Mouse (Mus musculus) activated CD4-positive, CD25-positive, alpha-beta regulatory T cell, adult 4 months (primary cell): ENCODE measurements around the gene Olfr1055. TPM values are rescaled to one million over a fixed set of nuclear protein-coding genes. Genes with fewer than 3 reads are reported as not detected.
"Not testable (repeated sequence)": the region's sequence is repeated elsewhere in the genome, so short reads cannot be mapped to it uniquely, and the experiment has no call there.

ENCODE experiments used
- ATAC-seq: one replicate; pipeline ENCODE4 v1.8.0; 2017
- polyA plus RNA-seq, 2 experiments: library from polyadenylated mRNA; unstranded; fragments of 100-300 nt; shearing (Covaris generic); gene quantifications; one replicate each; pipeline ENCODE4 v1.2.1; 2017

Gene Olfr1055
- not detected for polyA plus RNA-seq

DNA sequence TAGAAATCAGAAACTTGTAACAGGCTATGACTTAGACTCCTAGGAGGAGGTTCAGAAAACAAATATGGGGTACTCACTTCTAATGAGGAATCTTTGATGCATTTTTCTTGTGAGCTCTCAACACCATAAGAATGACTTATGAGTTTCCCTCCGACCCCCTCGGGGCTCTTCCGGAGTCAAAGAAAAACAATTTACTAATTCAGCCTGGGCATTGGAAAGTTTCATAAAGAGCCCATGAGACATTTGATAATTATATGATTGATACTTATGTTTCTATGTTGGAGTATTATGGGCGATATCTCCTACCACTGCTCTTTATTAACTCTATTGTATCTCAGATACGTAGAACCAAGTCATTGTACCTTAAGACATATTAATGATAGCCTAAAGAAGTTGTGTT is at the start of gene Olfr1055:
Gene Olfr1055 (minus strand): TSS at position 101 of the 400 bp plus-strand sequence.
- ATAC-seq: no peak

GRCm38 (mm10) chr2:86395114-86395513 is 45.0 kb upstream of the Olfr1055 start:
- ATAC-seq: no peak

GRCm38 (mm10) chr2:86388461-86388860 is 38.4 kb upstream of the Olfr1055 start, which contains the start of gene Olfr1058:
Gene Olfr1058, minus strand, starts transcription at chr2:86388561.
- not testable (repeated sequence) for ATAC-seq

- no peak for ATAC-seq
These were observed 28.2 kb upstream of the Olfr1055 start, which contains the start of gene Olfr1057 for GRCm38 (mm10) chr2:86378293-86378692. Gene Olfr1057, minus strand, starts transcription at chr2:86378393.

DNA sequence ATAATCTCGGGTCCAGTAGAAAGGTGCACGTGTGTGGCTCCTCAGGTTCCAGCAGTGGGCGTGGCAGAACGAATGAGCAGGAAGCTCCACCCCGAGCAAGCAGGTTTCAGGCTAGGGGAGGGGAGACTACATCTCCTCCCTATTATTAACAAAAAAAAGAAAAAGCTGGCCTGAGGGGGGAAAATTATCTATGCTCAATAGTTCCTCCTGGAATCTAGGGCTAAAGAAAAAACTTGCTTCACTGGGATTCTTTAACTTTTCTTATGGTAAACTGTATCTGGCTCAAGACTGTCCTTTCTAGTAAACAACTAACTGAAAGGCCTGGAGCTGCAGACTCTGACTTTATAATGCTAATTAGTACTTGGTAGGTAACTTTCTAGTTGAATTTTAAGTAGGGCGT is 16.3 kb upstream of the Olfr1055 start:
- not testable (repeated sequence) for ATAC-seq

GRCm38 (mm10) chr2:86362369-86362768 is 12.3 kb upstream of the Olfr1055 start, which contains the start of gene Olfr1056:
Gene Olfr1056, minus strand, starts transcription at chr2:86362469.
- no peak for ATAC-seq

DNA sequence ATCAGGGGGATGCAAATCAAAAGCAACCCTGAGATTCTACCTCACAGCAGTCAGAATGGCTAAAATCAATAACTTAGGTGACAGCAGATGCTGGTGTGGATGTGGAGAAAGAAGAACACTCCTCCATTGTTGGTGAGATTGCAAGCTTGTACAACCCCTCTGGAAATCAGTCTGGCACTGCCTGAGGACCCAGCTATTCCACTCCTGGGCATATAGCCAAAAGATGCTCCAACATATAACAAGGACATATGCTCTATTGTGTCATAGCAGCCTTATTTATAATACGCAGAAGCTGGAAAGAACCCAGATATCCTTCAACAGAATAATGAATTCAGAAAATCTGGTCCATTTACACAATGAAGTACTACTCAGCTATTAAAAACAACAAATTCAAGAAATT is 1.7 kb upstream of the Olfr1055 start:
- ATAC-seq: not testable (repeated sequence)

GRCm38 (mm10) chr2:86335333-86335732 is 14.8 kb downstream of the Olfr1055 start, which contains the start of gene Olfr1054:
Gene Olfr1054, minus strand, starts transcription at chr2:86335433.
- no peak for ATAC-seq

DNA sequence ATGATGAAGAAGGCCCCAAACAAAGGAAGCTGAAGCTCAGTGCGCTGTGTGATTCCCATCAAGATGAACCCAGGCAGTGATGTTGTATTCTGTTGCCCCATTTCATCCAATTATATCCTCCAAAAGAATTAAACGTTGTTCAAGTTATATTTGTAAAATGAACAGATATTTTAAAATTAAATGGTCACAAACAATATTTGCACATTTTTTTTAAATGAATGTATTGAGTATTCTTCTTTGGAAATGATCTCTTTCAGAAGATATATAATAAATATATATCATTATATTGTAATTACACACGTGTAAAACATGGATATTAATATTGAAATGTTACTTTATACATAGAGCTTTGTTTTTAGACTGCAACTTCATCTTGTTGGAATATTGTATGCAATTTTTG is 34.9 kb downstream of the Olfr1055 start, which contains the start of gene Olfr1053:
Gene Olfr1053 (minus strand): TSS at position 101 of the 400 bp plus-strand sequence.
- ATAC-seq: no peak

Other genes with a start within 250 kb of the Olfr1055 start
- gene Olfr1039, start 214.4 kb downstream of the Olfr1055 start, polyA plus RNA-seq: not detected
- not detected for gene Olfr1040, start 203.6 kb downstream of the Olfr1055 start, polyA plus RNA-seq
- not detected for gene Olfr1042, start 188.4 kb downstream of the Olfr1055 start, polyA plus RNA-seq
- gene Olfr1043, start 182.8 kb downstream of the Olfr1055 start, polyA plus RNA-seq: not detected
- gene Olfr1044, start 172.5 kb downstream of the Olfr1055 start, polyA plus RNA-seq: not detected
- gene Olfr52, start 164.6 kb downstream of the Olfr1055 start, polyA plus RNA-seq: not detected
- gene Olfr1045, start 147.3 kb downstream of the Olfr1055 start, polyA plus RNA-seq: under 1 TPM in 1 of 2 experiments, not detected in 1; 0.44 TPM
- not detected for gene Olfr1046, start 131.0 kb downstream of the Olfr1055 start, polyA plus RNA-seq
- gene Olfr1047, start 118.9 kb downstream of the Olfr1055 start, polyA plus RNA-seq: not detected
- not detected for gene Olfr1048, start 110.0 kb downstream of the Olfr1055 start, polyA plus RNA-seq
- gene Olfr1049, start 92.0 kb downstream of the Olfr1055 start, polyA plus RNA-seq: not detected
- not detected for gene Olfr1051, start 71.2 kb downstream of the Olfr1055 start, polyA plus RNA-seq
- gene Olfr1052, start 57.8 kb downstream of the Olfr1055 start, polyA plus RNA-seq: under 1 TPM in 1 of 2 experiments, not detected in 1; 0.21 TPM
- not detected for gene Olfr1053, start 35.0 kb downstream of the Olfr1055 start, polyA plus RNA-seq
- not detected for gene Olfr1054, start 14.9 kb downstream of the Olfr1055 start, polyA plus RNA-seq
- not detected for gene Olfr1056, start 12.2 kb upstream of the Olfr1055 start, polyA plus RNA-seq
- gene Olfr1057, start 28.1 kb upstream of the Olfr1055 start, polyA plus RNA-seq: not detected
- not detected for gene Olfr1058, start 38.3 kb upstream of the Olfr1055 start, polyA plus RNA-seq
- not detected for gene Olfr1061, start 63.8 kb upstream of the Olfr1055 start, polyA plus RNA-seq
- gene Olfr1062, start 76.5 kb upstream of the Olfr1055 start, polyA plus RNA-seq: not detected
- not detected for gene Olfr1065, start 100.3 kb upstream of the Olfr1055 start, polyA plus RNA-seq
- gene Olfr1066, start 106.0 kb upstream of the Olfr1055 start, polyA plus RNA-seq: not detected
- gene Olfr228, start 137.1 kb upstream of the Olfr1055 start, polyA plus RNA-seq: not detected
- gene Olfr1076, start 158.2 kb upstream of the Olfr1055 start, polyA plus RNA-seq: not detected
- not detected for gene Olfr1079, start 192.2 kb upstream of the Olfr1055 start, polyA plus RNA-seq
- not detected for gene Olfr1080, start 208.0 kb upstream of the Olfr1055 start, polyA plus RNA-seq
- gene Olfr1082, start 248.7 kb upstream of the Olfr1055 start, polyA plus RNA-seq: not detected